Mouse (Mus musculus) embryonic facial prominence, embryonic 15.5 days (tissue): Measurements from ENCODE around the gene Fcgrt. TPM values are rescaled to one million over a fixed set of nuclear protein-coding genes. Genes with fewer than 3 reads are reported as not detected.
A peak's percentile ranks its signal among the peaks of the same experiment; 100 is the strongest.

Experiments
- ATAC-seq: fragments of 200-750 bp; cut with Nextera tagmentation; 2 replicates; pipeline ENCODE4 v1.8.0; 2017; ENCODE audit warnings: low read depth, moderate TSS enrichment; ENCODE audit not compliant: insufficient number of reproducible peaks, low FRiP score, low TSS enrichment
- H3K27ac ChIP-seq: fragments of 300-500 bp; sonication (generic); replicated peaks from 2 replicates; pipeline ENCODE4 v1.5.1; 2015; ENCODE audit warnings: mild to moderate bottlenecking, inconsistent platforms
- H3K27me3 ChIP-seq: fragments of 300-500 bp; sonication (generic); 2 replicates; pipeline ENCODE4 v1.6.1; 2015; ENCODE audit warnings: inconsistent platforms
- H3K36me3 ChIP-seq: fragments of 300-500 bp; sonication (generic); 2 replicates; pipeline ENCODE4 v1.6.1; 2015; ENCODE audit warnings: mild to moderate bottlenecking, inconsistent platforms
- H3K4me1 ChIP-seq: fragments of 300-500 bp; sonication (generic); 2 replicates; pipeline ENCODE4 v1.6.1; 2015; ENCODE audit warnings: inconsistent platforms
- H3K4me2 ChIP-seq: fragments of 300-500 bp; sonication (generic); replicated peaks from 2 replicates; pipeline ENCODE4 v1.6.1; 2015; ENCODE audit warnings: mild to moderate bottlenecking, inconsistent platforms
- H3K4me3 ChIP-seq: fragments of 300-500 bp; sonication (generic); replicated peaks from 2 replicates; pipeline ENCODE4 v1.5.1; 2015; ENCODE audit warnings: mild to moderate bottlenecking, inconsistent platforms
- H3K9ac ChIP-seq: fragments of 300-500 bp; sonication (generic); 2 replicates; pipeline ENCODE4 v1.6.1; 2015; ENCODE audit warnings: inconsistent platforms
- H3K9me3 ChIP-seq: fragments of 300-500 bp; sonication (generic); replicated peaks from 2 replicates; pipeline ENCODE4 v1.6.1; 2016; ENCODE audit warnings: inconsistent platforms
- WGBS: fragments of 180-500 bp; shearing (Covaris S2); methylation state at CpG from one replicate; pipeline ENCODE4 v1.1.7; 2015; 5-methylcytosine and 5-hydroxymethylcytosine counted together
- polyA plus RNA-seq: library from polyadenylated mRNA; unstranded; fragments of >200 nt; fragmentation: Nextera tagmentation; extraction: Ambion mirVana; gene quantifications from 2 replicates; pipeline ENCODE4 v1.2.1, GENCODE M21; 2015

The Fcgrt gene
- polyA plus RNA-seq, 1 experiment from 2014 or later: 126 TPM

GRCm38 (mm10) chr7:45092828-45093515, 10.7 kb downstream of the Fcgrt start:
- 32% methylated on average over 12 of the region's 12 CpGs for WGBS
- Histone ChIP-seq H3K4me3 (no peak overlapping the region), H3K9ac (no peak overlapping the region), H3K9me3 (no peaks in the 10 kb centered on the region), H3K27ac (peak overlapping the region; percentile 90), H3K4me2 (peak overlapping the region; percentile 23; the same call in 1 of the 2 replicates), H3K4me1 (peaks cover 23% of the 10 kb centered on the region), H3K27me3 (no peaks in the 10 kb centered on the region), H3K36me3 (peaks cover 22% of the 10 kb centered on the region)
- no peak for ATAC-seq

GRCm38 (mm10) chr7:45092048-45092447, 11.6 kb downstream of the Fcgrt start, which contains the start of gene Rcn3:
Rcn3 (minus strand) TSS chr7:45092221.
- peak within 1 kb of the TSS; percentile 61 for H3K4me2 ChIP-seq
- H3K27me3 ChIP-seq: no peaks in the 10 kb centered on the region
- no peaks in the 10 kb centered on the region for H3K9me3 ChIP-seq
- H3K4me3 ChIP-seq: peak within 1 kb of the TSS; percentile 58
- peaks cover 24% of the 10 kb centered on the region for H3K36me3 ChIP-seq
- H3K9ac ChIP-seq: peak within 1 kb of the TSS; percentile 69
- peak within 1 kb of the TSS; percentile 93 for H3K27ac ChIP-seq
- peaks cover 23% of the 10 kb centered on the region for H3K4me1 ChIP-seq
- peak; percentile 94 for ATAC-seq
- under 1% methylated on average over 16 of the region's 16 CpGs for WGBS

GRCm38 (mm10) chr7:45091001-45091990, 12.4 kb downstream of the Fcgrt start:
- Histone ChIP-seq H3K27ac (peak overlapping the region; percentile 93), H3K36me3 (peaks cover 28% of the 10 kb centered on the region), H3K9me3 (no peaks in the 10 kb centered on the region), H3K9ac (peak overlapping the region; percentile 69), H3K4me3 (peak overlapping the region; percentile 58), H3K4me1 (peaks cover 23% of the 10 kb centered on the region), H3K27me3 (no peaks in the 10 kb centered on the region), H3K4me2 (peak overlapping the region; percentile 61)
- 8% methylated on average over 35 of the region's 35 CpGs for WGBS
- peak; percentile 52 for ATAC-seq

- no peaks in the 10 kb centered on the region for H3K9me3 ChIP-seq
- no peak for ATAC-seq
- peak overlapping the region; percentile 58 for H3K4me3 ChIP-seq
- H3K27ac ChIP-seq: peak overlapping the region; percentile 93
- no peaks in the 10 kb centered on the region for H3K27me3 ChIP-seq
- peak overlapping the region; percentile 69; the same call in 1 of the 2 replicates for H3K9ac ChIP-seq
- 70% methylated on average over 13 of the region's 13 CpGs for WGBS
- H3K4me1 ChIP-seq: peaks cover 23% of the 10 kb centered on the region
- H3K4me2 ChIP-seq: peak overlapping the region; percentile 61
- peaks cover 36% of the 10 kb centered on the region for H3K36me3 ChIP-seq
Observed at GRCm38 (mm10) chr7:45090251-45090977, 13.2 kb downstream of the Fcgrt start.

GRCm38 (mm10) chr7:45088597-45088996, 15.1 kb downstream of the Fcgrt start:
- ATAC-seq: no peak
- Histone ChIP-seq H3K27me3 (no peaks in the 10 kb centered on the region), H3K4me1 (peaks cover 22% of the 10 kb centered on the region), H3K36me3 (peaks cover 54% of the 10 kb centered on the region), H3K27ac (no peak overlapping the region), H3K4me3 (no peak overlapping the region), H3K9ac (no peak overlapping the region), H3K4me2 (no peak overlapping the region), H3K9me3 (no peaks in the 10 kb centered on the region)
- 92% methylated on average over 17 of the region's 17 CpGs for WGBS

GRCm38 (mm10) chr7:45086084-45086483, 17.6 kb downstream of the Fcgrt start:
- ATAC-seq: no peak
- Histone ChIP-seq H3K27me3 (no peaks in the 10 kb centered on the region), H3K4me3 (no peak overlapping the region), H3K27ac (no peak overlapping the region), H3K36me3 (peaks cover 71% of the 10 kb centered on the region), H3K9me3 (no peaks in the 10 kb centered on the region), H3K4me2 (no peak overlapping the region), H3K9ac (no peak overlapping the region), H3K4me1 (peaks cover 31% of the 10 kb centered on the region)
- WGBS: 77% methylated on average over 4 of the region's 4 CpGs

GRCm38 (mm10) chr7:45083300-45083890, 20.3 kb downstream of the Fcgrt start:
- no peak overlapping the region for H3K4me3 ChIP-seq
- 0 out of 2 replicates have a peak overlapping the region, but pooled peaks have one; percentile 8 for H3K4me2 ChIP-seq
- no peak for ATAC-seq
- peaks cover 25% of the 10 kb centered on the region for H3K4me1 ChIP-seq
- no peaks in the 10 kb centered on the region for H3K27me3 ChIP-seq
- peak overlapping the region; percentile 77 for H3K27ac ChIP-seq
- no peak overlapping the region for H3K9ac ChIP-seq
- H3K9me3 ChIP-seq: no peaks in the 10 kb centered on the region
- WGBS: 84% methylated on average over 20 of the region's 22 CpGs
- H3K36me3 ChIP-seq: peaks cover 68% of the 10 kb centered on the region

GRCm38 (mm10) chr7:45082401-45083299, 21.0 kb downstream of the Fcgrt start:
- 61% methylated on average over 25 of the region's 25 CpGs for WGBS
- ATAC-seq: peak; percentile 44; the same call in 1 of the 2 replicates

GRCm38 (mm10) chr7:45081016-45081415, 22.6 kb downstream of the Fcgrt start:
- peaks cover 63% of the 10 kb centered on the region for H3K36me3 ChIP-seq
- H3K27me3 ChIP-seq: no peaks in the 10 kb centered on the region
- no peaks in the 10 kb centered on the region for H3K9me3 ChIP-seq
- H3K4me3 ChIP-seq: no peak overlapping the region
- no peak overlapping the region for H3K4me2 ChIP-seq
- no peak for ATAC-seq
- 0 out of 2 replicates have a peak overlapping the region, but pooled peaks have one; percentile 28 for H3K27ac ChIP-seq
- WGBS: 48% methylated on average over 5 of the region's 5 CpGs
- peaks cover 25% of the 10 kb centered on the region for H3K4me1 ChIP-seq
- no peak overlapping the region for H3K9ac ChIP-seq

More at GRCm38 (mm10) chr7:45082401-45083299, 21.0 kb downstream of the Fcgrt start:
- no peak overlapping the region for H3K4me3 ChIP-seq
- peak overlapping the region; percentile 8; the same call in 1 of the 2 replicates for H3K4me2 ChIP-seq
- H3K27ac ChIP-seq: peak overlapping the region; percentile 77
- peaks cover 25% of the 10 kb centered on the region for H3K4me1 ChIP-seq
- peaks cover 63% of the 10 kb centered on the region for H3K36me3 ChIP-seq
- no peaks in the 10 kb centered on the region for H3K27me3 ChIP-seq
- H3K9me3 ChIP-seq: no peaks in the 10 kb centered on the region
- H3K9ac ChIP-seq: no peak overlapping the region
